21 mouse cellular contexts compared by ENCODE assay signal in genomic region chr2:179655506-179655905, GRCm38 (mm10).
A peak's percentile ranks its signal among the peaks of the same experiment; 100 is the strongest.
DNase-seq lines count a peak whose midpoint lies in the region; ATAC-seq and TF ChIP-seq lines count a peak whose summit lies in the region.
"Had no signal": no experiment of that assay in that cellular context is flagged by ENCODE, and none has a peak within 500 bp of the region (broad histone marks: within the 10 kb centered on the region; RNA-seq: fewer than 3 reads in every experiment).

No protein-coding gene starts in this region.

- peak overlapping the region; percentile 25 for H3K27ac ChIP-seq in macrophage
- no peak overlapping the region for H3K27ac ChIP-seq in kidney, adult 2 months (ENCODE audit: insufficient read depth, low read depth, low read length)
- H3K27ac ChIP-seq: embryonic facial prominence, embryonic 10.5 days; embryonic facial prominence, embryonic 12.5 days; forebrain, embryonic 13.5 days; forebrain, embryonic 15.5 days had no signal

- no peaks in the 10 kb centered on the region for H3K79me2 ChIP-seq in macrophage (ENCODE audit: inconsistent target)

- ATAC-seq in common myeloid progenitor, adult 5-6 weeks (replicated peaks; ENCODE audit: low read depth, poor library complexity, severe bottlenecking) = peak; percentile 48
- ATAC-seq: activated CD4-positive, CD25-positive, alpha-beta regulatory T cell, adult 4 months; forebrain, embryonic 13.5 days; forebrain, embryonic 15.5 days; forebrain, postnatal 0 days; Patski had no signal

- no peaks in the 10 kb centered on the region for H3K36me3 ChIP-seq in macrophage (ENCODE audit: inconsistent target)
- H3K36me3 ChIP-seq in kidney, adult 2 months (ENCODE audit: control insufficient read depth, insufficient read depth, low read length) = no peaks in the 10 kb centered on the region
- H3K36me3 ChIP-seq: embryonic facial prominence, embryonic 10.5 days; embryonic facial prominence, embryonic 12.5 days; forebrain, embryonic 15.5 days; G1E had no signal

- whole genome bisulfite sequencing in macrophage (ENCODE audit: missing documents) = 60% methylated on average over 3 of the region's 3 CpGs
- WGBS in kidney, adult 2 months = 72% methylated on average over 3 of the region's 3 CpGs

- intact Hi-C loops in gastrocnemius, postnatal 14 days (cut with DNase I; ENCODE audit: low total_unique reads) = no loop called here

- TF ChIP-seq CTCF in kidney, adult 2 months (conservative IDR thresholded peaks at IDR 0.05; ENCODE audit: insufficient read depth, insufficient read length, low read depth, low read length) = no peak

- no peak for TF ChIP-seq POLR2A in kidney, adult 2 months (IDR thresholded peaks at IDR 0.05; ENCODE audit: low read depth, low read length)

- H3K4me1 ChIP-seq in kidney, adult 2 months (ENCODE audit: control insufficient read depth, insufficient read depth, low read length) = no peaks in the 10 kb centered on the region
- H3K4me1 ChIP-seq: forebrain, embryonic 15.5 days had no signal

- no peak overlapping the region for H3K4me3 ChIP-seq in macrophage (ENCODE audit: inconsistent target)
- H3K4me3 ChIP-seq in kidney, adult 2 months (ENCODE audit: insufficient read depth, low read depth, low read length) = no peak overlapping the region
- H3K4me3 ChIP-seq: embryonic facial prominence, embryonic 10.5 days; embryonic facial prominence, embryonic 12.5 days; forebrain, embryonic 13.5 days; forebrain, embryonic 15.5 days had no signal

- no peaks in the 10 kb centered on the region for H3K27me3 ChIP-seq in kidney, adult 2 months (replicated peaks; ENCODE audit: control insufficient read depth, insufficient read depth, low read length)
- H3K27me3 ChIP-seq: embryonic facial prominence, embryonic 12.5 days; forebrain, embryonic 13.5 days; forebrain, embryonic 15.5 days had no signal

- no peak for DNase-seq in adrenal gland, postnatal 14 days
- DNase-seq in kidney, adult 2 months = no peak
- no peak for DNase-seq in gastrocnemius, postnatal 14 days
- DNase-seq: adrenal gland, adult 8-10 months; adrenal gland, postnatal 25 days; cerebellum, adult 11 months; cerebellum, adult 18-20 months; cerebellum, adult 8-10 months; cerebellum, adult 9-11 months; cerebellum, postnatal 14 days; cerebellum, postnatal 36 days; forebrain, postnatal 0 days had no signal
